Mouse (Mus musculus): ENCODE measurements around the gene Qdpr.
A peak's percentile ranks its signal among the peaks of the same experiment; 100 is the strongest.
"Not testable (repeated sequence)": the region's sequence is repeated elsewhere in the genome, so short reads cannot be mapped to it uniquely, and the experiment has no call there.

Gene Qdpr

GRCm38 (mm10) chr5:45453451-45453850 is 3.4 kb upstream of the Qdpr start, which contains the start of gene Clrn2:
TSS of gene Clrn2 (plus strand) at chr5:45453751.
- DNase-seq (ENCODE audit: low spot score in 2 of 2), result no peak

- DNase-seq (ENCODE audit: low spot score in 2 of 2), result no peak
Observed at GRCm38 (mm10) chr5:45449206-45449605, 830 bp downstream of the Qdpr start.

GRCm38 (mm10) chr5:45448676-45449075 is 1.4 kb downstream of the Qdpr start:
- DNase-seq (ENCODE audit: low spot score in 2 of 2), result no peak

- DNase-seq (ENCODE audit: low spot score in 2 of 2), result no peak
Observed at GRCm38 (mm10) chr5:45444130-45444832, 5.8 kb downstream of the Qdpr start.

GRCm38 (mm10) chr5:45441745-45442144 is 8.3 kb downstream of the Qdpr start:
- no peak for DNase-seq (ENCODE audit: low spot score in 2 of 2)

GRCm38 (mm10) chr5:45441124-45441523 is 8.9 kb downstream of the Qdpr start:
- DNase-seq (ENCODE audit: low spot score in 2 of 2), result no peak

GRCm38 (mm10) chr5:45438301-45438700 is 11.7 kb downstream of the Qdpr start:
- DNase-seq (ENCODE audit: low spot score in 2 of 2), result no peak

- no peak for DNase-seq (ENCODE audit: low spot score in 2 of 2)
Observed at GRCm38 (mm10) chr5:45437826-45438225, 12.2 kb downstream of the Qdpr start.

- DNase-seq (ENCODE audit: low spot score in 2 of 2), result no peak
Observed at GRCm38 (mm10) chr5:45435967-45436950, 13.8 kb downstream of the Qdpr start.

GRCm38 (mm10) chr5:45427891-45428290 is 22.1 kb downstream of the Qdpr start:
- no peak for DNase-seq (ENCODE audit: low spot score in 2 of 2)

- no peak for DNase-seq (ENCODE audit: low spot score in 2 of 2)
Observed at GRCm38 (mm10) chr5:45426416-45427034, 23.5 kb downstream of the Qdpr start.

- not testable (repeated sequence) for DNase-seq (ENCODE audit: low spot score in 2 of 2)
Observed at GRCm38 (mm10) chr5:45425771-45426170, 24.3 kb downstream of the Qdpr start.

- peak in 1 of 2 experiments; percentile 23 for DNase-seq (ENCODE audit: low spot score in 2 of 2)
Observed at GRCm38 (mm10) chr5:45424021-45424886, 25.8 kb downstream of the Qdpr start.

GRCm38 (mm10) chr5:45421881-45422844 is 27.9 kb downstream of the Qdpr start:
- DNase-seq (ENCODE audit: low spot score in 2 of 2), result no peak

GRCm38 (mm10) chr5:45419841-45420638 is 30.0 kb downstream of the Qdpr start:
- no peak for DNase-seq (ENCODE audit: low spot score in 2 of 2)

GRCm38 (mm10) chr5:45417859-45418443 is 32.1 kb downstream of the Qdpr start:
- DNase-seq (ENCODE audit: low spot score in 2 of 2), result no peak

- no peak for DNase-seq (ENCODE audit: low spot score in 2 of 2)
Observed at GRCm38 (mm10) chr5:45416478-45416877, 33.6 kb downstream of the Qdpr start.

GRCm38 (mm10) chr5:45406129-45406528 is 43.9 kb downstream of the Qdpr start:
- DNase-seq (ENCODE audit: low spot score in 2 of 2), result no peak

- DNase-seq (ENCODE audit: low spot score in 2 of 2), result peak; percentile 5 to 26
Observed at GRCm38 (mm10) chr5:45402632-45403031, 47.4 kb downstream of the Qdpr start.

Measured in natural killer cell, adult 2 months (primary cell).